Mouse (Mus musculus) megakaryocyte-erythroid progenitor cell, adult 5-6 weeks (primary cell): ENCODE data around the gene Rin2. TPM values are rescaled to one million over a fixed set of nuclear protein-coding genes. Genes with fewer than 3 reads are reported as not detected.
A peak's percentile ranks its signal among the peaks of the same experiment; 100 is the strongest.
"Not testable (repeated sequence)": the region's sequence is repeated elsewhere in the genome, so short reads cannot be mapped to it uniquely, and the experiment has no call there.

ENCODE experiments used
- ATAC-seq: replicated peaks from 2 replicates; pipeline ENCODE4 v1.8.0; 2016; ENCODE audit warnings: mild to moderate bottlenecking, inconsistent platforms; ENCODE audit not compliant: severe bottlenecking, poor library complexity, low FRiP score, low TSS enrichment
- total RNA-seq, 2 experiments: library from RNA; stranded (forward) in 1 of 2; stranded (reverse) in 1 of 2; fragments of 200-1000, 215-1000 nt in 1 of 2; fragments of >200 nt in 1 of 2; fragmentation: Nextera tagmentation in 1 of 2; gene quantifications; 2 replicates each; pipeline ENCODE4 v1.2.3; 2014 to 2017

The Rin2 gene
- total RNA-seq, 2 experiments from 2014 or later, result not detected

- ATAC-seq, result no peak
Measured at GRCm38 (mm10) chr2:145880887-145881747, 206.1 kb downstream of the Rin2 start.

GRCm38 (mm10) chr2:145881932-145882331, 206.9 kb downstream of the Rin2 start:
- no peak for ATAC-seq

- no peak for ATAC-seq
Measured at GRCm38 (mm10) chr2:145882398-145882797, 207.4 kb downstream of the Rin2 start.

GRCm38 (mm10) chr2:145884036-145884912, 209.3 kb downstream of the Rin2 start:
- no peak for ATAC-seq

- ATAC-seq, result no peak
Measured at GRCm38 (mm10) chr2:145884913-145885785, 210.1 kb downstream of the Rin2 start.

- ATAC-seq, result no peak
Measured at GRCm38 (mm10) chr2:145887937-145888765, 213.1 kb downstream of the Rin2 start.

GRCm38 (mm10) chr2:145888766-145889480, 213.9 kb downstream of the Rin2 start:
- ATAC-seq, result no peak

GRCm38 (mm10) chr2:145890571-145890970, 215.6 kb downstream of the Rin2 start:
- no peak for ATAC-seq

GRCm38 (mm10) chr2:145893756-145894155, 218.7 kb downstream of the Rin2 start:
- ATAC-seq, result no peak

- no peak for ATAC-seq
Measured at GRCm38 (mm10) chr2:145898106-145898505, 223.1 kb downstream of the Rin2 start.

- not testable (repeated sequence) for ATAC-seq
Measured at GRCm38 (mm10) chr2:145900318-145900717, 225.3 kb downstream of the Rin2 start.

GRCm38 (mm10) chr2:145901861-145902260, 226.8 kb downstream of the Rin2 start, which contains the start of gene Naa20:
Gene Naa20, plus strand, starts transcription at chr2:145902099.
- ATAC-seq, result no peak

GRCm38 (mm10) chr2:145903061-145903901, 228.3 kb downstream of the Rin2 start:
- peak; percentile 96 for ATAC-seq

GRCm38 (mm10) chr2:145903983-145904616, 229.1 kb downstream of the Rin2 start:
- peak; percentile 38; the same call in 1 of the 2 replicates for ATAC-seq

GRCm38 (mm10) chr2:145905156-145905555, 230.1 kb downstream of the Rin2 start:
- ATAC-seq, result no peak

GRCm38 (mm10) chr2:145905884-145906283, 230.9 kb downstream of the Rin2 start:
- ATAC-seq, result not testable (repeated sequence)
